Mouse (Mus musculus): Measurements from ENCODE around the gene Gabpb2. TPM values are rescaled to one million over a fixed set of nuclear protein-coding genes. Genes with fewer than 3 reads are reported as not detected.
"Not testable (repeated sequence)": the region's sequence is repeated elsewhere in the genome, so short reads cannot be mapped to it uniquely, and the experiment has no call there.

Gabpb2 gene
- total RNA-seq, 1 experiment from 2014 or later = 53.9 TPM

- no peak for ATAC-seq (replicated peaks; ENCODE audit: low read depth, poor library complexity, severe bottlenecking)
Observed at GRCm38 (mm10) chr3:95162345-95162628, 55.4 kb downstream of the Gabpb2 start.

GRCm38 (mm10) chr3:95161618-95162344 lies 55.9 kb downstream of the Gabpb2 start:
- no peak for ATAC-seq (replicated peaks; ENCODE audit: low read depth, poor library complexity, severe bottlenecking)

GRCm38 (mm10) chr3:95161041-95161551 lies 56.6 kb downstream of the Gabpb2 start:
- ATAC-seq (replicated peaks; ENCODE audit: low read depth, poor library complexity, severe bottlenecking) = no peak

GRCm38 (mm10) chr3:95159987-95160963 lies 57.4 kb downstream of the Gabpb2 start, which contains the start of gene Sema6c:
TSS of gene Sema6c (plus strand) at chr3:95160457.
- ATAC-seq (replicated peaks; ENCODE audit: low read depth, poor library complexity, severe bottlenecking) = peak; percentile 97

- ATAC-seq (replicated peaks; ENCODE audit: low read depth, poor library complexity, severe bottlenecking) = peak; percentile 9; the same call in 1 of the 2 replicates
Observed at GRCm38 (mm10) chr3:95159511-95159986, 58.2 kb downstream of the Gabpb2 start.

- peak; percentile 98 for ATAC-seq (replicated peaks; ENCODE audit: low read depth, poor library complexity, severe bottlenecking)
Observed at GRCm38 (mm10) chr3:95153874-95154273, 63.8 kb downstream of the Gabpb2 start.

- ATAC-seq (replicated peaks; ENCODE audit: low read depth, poor library complexity, severe bottlenecking) = no peak
Observed at GRCm38 (mm10) chr3:95147924-95148323, 69.8 kb downstream of the Gabpb2 start.

GRCm38 (mm10) chr3:95142617-95143011 lies 75.1 kb downstream of the Gabpb2 start:
- ATAC-seq (replicated peaks; ENCODE audit: low read depth, poor library complexity, severe bottlenecking) = peak; percentile 76

- peak; percentile 55 for ATAC-seq (replicated peaks; ENCODE audit: low read depth, poor library complexity, severe bottlenecking)
Observed at GRCm38 (mm10) chr3:95141952-95142616, 75.6 kb downstream of the Gabpb2 start, which contains the start of gene Tnfaip8l2. TSS of gene Tnfaip8l2 (minus strand) at chr3:95142360.

GRCm38 (mm10) chr3:95141474-95141873 lies 76.2 kb downstream of the Gabpb2 start:
- ATAC-seq (replicated peaks; ENCODE audit: low read depth, poor library complexity, severe bottlenecking) = peak; percentile 80

GRCm38 (mm10) chr3:95140795-95141194 lies 76.9 kb downstream of the Gabpb2 start:
- ATAC-seq (replicated peaks; ENCODE audit: low read depth, poor library complexity, severe bottlenecking) = no peak

GRCm38 (mm10) chr3:95140289-95140595 lies 77.5 kb downstream of the Gabpb2 start:
- no peak for ATAC-seq (replicated peaks; ENCODE audit: low read depth, poor library complexity, severe bottlenecking)

- ATAC-seq (replicated peaks; ENCODE audit: low read depth, poor library complexity, severe bottlenecking) = no peak
Observed at GRCm38 (mm10) chr3:95139586-95140288, 78.0 kb downstream of the Gabpb2 start.

GRCm38 (mm10) chr3:95136336-95136735 lies 81.4 kb downstream of the Gabpb2 start:
- ATAC-seq (replicated peaks; ENCODE audit: low read depth, poor library complexity, severe bottlenecking) = peak; percentile 7; the same call in 1 of the 2 replicates

GRCm38 (mm10) chr3:95135433-95136052 lies 82.2 kb downstream of the Gabpb2 start:
- peak; percentile 51 for ATAC-seq (replicated peaks; ENCODE audit: low read depth, poor library complexity, severe bottlenecking)

- peak; percentile 33 for ATAC-seq (replicated peaks; ENCODE audit: low read depth, poor library complexity, severe bottlenecking)
Observed at GRCm38 (mm10) chr3:95135023-95135422, 82.7 kb downstream of the Gabpb2 start.

- not testable (repeated sequence) for ATAC-seq (replicated peaks; ENCODE audit: low read depth, poor library complexity, severe bottlenecking)
Observed at GRCm38 (mm10) chr3:95134133-95134532, 83.6 kb downstream of the Gabpb2 start.

GRCm38 (mm10) chr3:95133680-95134101 lies 84.0 kb downstream of the Gabpb2 start, which contains the start of the genes Scnm1 and Lysmd1:
TSS of gene Scnm1 (minus strand) at chr3:95134011.
TSS of gene Lysmd1 (plus strand) at chr3:95134088.
- peak; percentile 82 for ATAC-seq (replicated peaks; ENCODE audit: low read depth, poor library complexity, severe bottlenecking)

GRCm38 (mm10) chr3:95133176-95133575 lies 84.5 kb downstream of the Gabpb2 start:
- ATAC-seq (replicated peaks; ENCODE audit: low read depth, poor library complexity, severe bottlenecking) = no peak

Data from common myeloid progenitor, adult 5-6 weeks (primary cell).